Mouse (Mus musculus): ENCODE measurements around the gene Elavl3.
"Not testable (repeated sequence)": the region's sequence is repeated elsewhere in the genome, so short reads cannot be mapped to it uniquely, and the experiment has no call there.

Elavl3 gene

DNA sequence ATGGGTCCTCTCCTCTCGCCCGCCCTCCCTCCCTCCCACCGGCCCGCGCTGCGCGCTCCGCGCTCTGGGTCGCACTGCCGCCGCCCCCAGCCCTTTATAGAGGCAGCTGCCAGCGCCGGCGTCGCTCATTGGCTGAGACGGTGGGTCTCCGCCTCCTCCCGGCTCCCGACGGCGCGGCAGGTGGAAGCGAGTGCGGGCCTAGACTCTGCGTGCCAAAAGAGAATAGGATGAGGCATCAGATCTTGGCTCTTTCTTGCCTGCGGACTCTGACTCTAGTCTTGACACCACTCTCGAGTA is at the start of gene Elavl3:
TSS of gene Elavl3 (minus strand) at position 66 of the 297 bp plus-strand sequence.
- DNase-seq: no peak

DNA sequence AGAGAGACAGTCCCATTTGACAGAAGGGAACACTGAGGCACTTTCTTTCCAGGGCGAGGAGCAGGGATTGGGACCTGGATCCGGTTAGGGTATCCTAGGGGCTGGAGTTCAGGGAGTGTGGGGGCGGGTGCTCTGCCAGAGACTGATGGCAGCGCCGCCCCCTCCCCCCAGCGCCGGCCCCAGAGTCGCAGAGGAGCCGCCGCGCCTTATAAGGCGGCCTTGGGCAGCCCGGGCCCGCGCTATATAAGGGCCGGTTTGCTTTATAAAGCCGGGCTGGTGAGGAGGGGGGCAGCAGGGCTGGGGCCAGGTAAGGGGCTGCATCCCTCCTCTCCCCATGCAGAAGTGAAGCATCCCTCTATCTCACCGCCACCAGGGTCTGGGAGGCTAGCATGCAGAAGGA is 48.1 kb upstream of the Elavl3 start:
- DNase-seq: no peak

DNA sequence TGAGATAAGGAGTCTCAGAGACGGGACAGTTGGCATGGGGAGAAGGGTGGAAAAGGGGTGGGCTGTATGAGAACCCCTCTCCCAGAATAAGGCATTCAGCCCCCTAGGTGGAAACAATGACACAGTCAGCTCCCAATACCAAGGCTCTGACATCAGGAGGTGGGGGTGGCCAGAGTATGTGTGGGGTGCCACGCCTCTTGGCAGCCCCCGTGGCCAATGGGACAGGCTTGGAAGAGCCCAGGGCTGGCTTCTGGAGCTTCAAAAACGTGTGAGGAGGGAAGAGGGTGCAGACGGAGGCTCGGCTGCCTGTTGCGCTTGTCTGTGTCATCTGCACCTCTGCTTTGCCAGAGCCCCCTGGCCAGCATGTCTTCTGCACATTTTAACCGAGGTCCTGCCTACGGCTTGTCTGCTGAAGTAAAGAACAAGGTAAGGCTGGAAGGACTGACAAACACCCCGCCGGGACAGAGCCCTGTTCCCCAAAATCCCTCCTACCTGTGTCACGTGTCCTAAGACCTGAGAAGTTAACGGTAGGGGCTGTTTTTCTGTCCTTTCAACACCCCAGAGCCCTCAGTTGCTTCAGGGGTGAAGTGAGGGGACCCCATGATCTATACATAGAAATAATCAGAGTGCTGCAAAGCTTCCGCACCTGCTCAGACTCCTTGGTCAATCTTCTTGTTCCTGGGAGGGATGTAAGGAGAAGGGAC is 47.3 kb upstream of the Elavl3 start, which contains the start of gene Cnn1:
TSS of gene Cnn1 (plus strand) at position 224 of the 704 bp plus-strand sequence.
- DNase-seq: peak; percentile 30

DNA sequence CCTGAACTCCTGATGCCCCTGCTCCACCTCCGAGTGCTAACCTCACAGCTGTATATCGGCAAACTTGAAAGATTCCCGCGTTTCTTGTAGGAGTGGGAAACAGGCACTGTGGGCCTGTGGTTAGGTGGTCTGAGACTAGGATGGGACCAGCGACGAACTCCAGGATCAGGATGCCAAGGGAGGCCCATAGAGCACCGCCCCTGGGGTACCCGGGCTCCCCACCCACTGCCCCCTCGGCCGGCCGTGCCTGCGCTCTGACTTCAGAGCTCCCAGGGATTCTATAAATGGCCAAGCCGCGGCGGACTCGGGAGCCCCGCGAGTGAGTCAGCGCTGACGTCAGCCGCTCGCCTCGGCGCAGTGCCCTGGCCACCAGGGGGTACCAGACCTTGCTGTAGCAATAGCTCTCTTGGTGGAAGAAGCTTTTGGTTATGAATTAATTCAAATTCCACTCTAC is 44.1 kb upstream of the Elavl3 start:
- peak; percentile 93 for DNase-seq

DNA sequence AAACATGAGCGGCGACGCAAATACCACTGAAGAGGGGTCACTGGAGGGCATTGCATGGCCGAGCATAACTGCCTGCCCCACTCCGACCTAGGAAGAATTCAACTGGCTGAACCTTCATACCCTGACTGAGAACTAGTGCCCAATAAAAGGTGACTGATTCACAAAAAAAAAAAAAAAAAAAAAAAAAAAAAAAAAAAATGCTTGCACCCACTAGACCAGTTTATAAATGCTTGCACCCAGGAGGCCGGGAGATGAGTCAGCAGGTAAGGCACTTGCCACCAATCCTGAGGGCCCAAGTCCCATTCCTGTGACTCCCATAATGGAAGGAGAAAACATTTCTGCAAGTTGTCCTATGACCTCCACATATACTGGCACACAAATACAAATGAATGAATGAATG is 40.9 kb upstream of the Elavl3 start:
- DNase-seq: no peak

DNA sequence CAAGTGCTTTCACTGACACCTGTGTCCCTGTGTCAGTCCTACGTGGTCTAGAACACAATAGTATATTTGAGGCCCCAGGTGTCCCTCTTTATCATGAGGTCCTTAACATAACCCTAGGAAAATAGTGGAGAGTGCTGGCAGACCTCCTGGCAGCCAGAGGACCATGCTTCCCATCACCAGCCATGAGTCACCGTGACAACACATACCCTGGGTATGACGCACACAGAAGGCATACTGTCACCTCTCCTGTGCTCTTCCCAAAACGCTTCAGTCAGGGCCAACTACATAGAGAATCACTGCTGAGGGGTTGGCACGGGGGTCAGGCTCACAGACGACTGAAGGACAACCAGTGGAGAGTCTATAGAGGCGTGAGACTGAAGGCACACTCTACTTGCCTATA is 38.2 kb upstream of the Elavl3 start:
- DNase-seq: no peak

DNA sequence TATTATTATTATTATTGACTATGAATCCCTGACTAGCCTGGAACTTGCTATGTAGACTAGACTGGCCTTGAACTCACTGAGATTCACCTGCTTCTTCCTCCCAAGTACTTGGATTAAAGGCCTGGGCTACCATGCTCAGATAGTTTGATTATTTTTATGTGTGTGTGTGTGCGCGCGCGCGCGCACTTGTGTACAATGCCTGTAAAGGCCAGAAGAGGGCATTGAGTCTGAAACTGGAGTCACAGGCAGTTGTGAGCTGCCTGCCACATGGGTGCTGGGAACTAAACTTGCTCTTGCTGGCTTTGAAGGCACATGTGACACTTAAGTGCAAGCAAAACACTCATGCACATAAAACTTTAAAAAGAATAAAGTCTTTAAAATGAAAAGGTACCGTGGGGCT is 37.5 kb upstream of the Elavl3 start:
- DNase-seq: no peak

DNA sequence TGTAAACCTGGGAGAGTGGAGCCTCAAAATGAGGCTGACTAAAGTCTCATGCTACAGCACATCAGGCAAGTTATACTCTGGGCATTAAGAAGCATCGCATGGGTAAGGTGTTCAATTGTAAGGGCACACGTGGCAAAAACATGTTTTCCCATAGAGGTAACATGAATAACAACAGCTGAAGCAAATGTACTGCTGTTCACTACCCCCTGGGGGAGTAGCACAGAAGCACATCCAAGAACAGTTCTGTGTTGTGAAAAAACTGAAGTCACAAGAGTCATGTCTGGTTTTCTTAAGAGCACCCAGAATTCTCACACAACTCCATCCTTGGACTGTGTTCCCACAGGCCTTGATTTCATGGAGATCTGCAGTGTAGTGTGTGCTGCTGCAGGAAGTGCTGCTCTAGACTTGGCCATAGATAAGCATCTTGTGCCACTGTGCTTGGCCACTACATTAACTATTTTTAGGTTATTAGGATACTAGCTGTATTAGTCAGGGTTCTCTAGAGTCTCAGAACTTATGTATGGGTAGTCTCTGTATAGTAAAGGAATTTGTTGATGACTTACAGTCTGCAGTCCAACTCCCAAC is 35.3 kb upstream of the Elavl3 start:
- DNase-seq: no peak

DNA sequence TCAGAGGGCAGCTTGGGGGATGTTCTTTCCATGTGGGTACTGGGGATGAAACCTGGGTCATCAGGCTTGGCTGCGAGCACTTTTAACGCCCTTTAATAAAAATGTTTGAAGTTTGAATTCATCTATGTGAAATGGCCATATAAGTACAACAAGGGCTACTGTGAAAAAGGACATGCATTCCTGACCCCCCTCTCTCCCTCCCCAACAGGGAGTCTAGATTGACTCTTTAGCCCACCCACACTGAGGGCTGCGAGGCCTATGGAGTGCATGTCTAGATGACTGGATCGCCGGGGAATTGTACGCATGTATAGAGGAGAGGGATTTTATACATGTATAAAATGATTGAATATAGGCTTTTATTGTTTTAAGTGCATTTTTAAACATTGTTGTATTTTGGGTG is 34.2 kb upstream of the Elavl3 start:
- DNase-seq: no peak

DNA sequence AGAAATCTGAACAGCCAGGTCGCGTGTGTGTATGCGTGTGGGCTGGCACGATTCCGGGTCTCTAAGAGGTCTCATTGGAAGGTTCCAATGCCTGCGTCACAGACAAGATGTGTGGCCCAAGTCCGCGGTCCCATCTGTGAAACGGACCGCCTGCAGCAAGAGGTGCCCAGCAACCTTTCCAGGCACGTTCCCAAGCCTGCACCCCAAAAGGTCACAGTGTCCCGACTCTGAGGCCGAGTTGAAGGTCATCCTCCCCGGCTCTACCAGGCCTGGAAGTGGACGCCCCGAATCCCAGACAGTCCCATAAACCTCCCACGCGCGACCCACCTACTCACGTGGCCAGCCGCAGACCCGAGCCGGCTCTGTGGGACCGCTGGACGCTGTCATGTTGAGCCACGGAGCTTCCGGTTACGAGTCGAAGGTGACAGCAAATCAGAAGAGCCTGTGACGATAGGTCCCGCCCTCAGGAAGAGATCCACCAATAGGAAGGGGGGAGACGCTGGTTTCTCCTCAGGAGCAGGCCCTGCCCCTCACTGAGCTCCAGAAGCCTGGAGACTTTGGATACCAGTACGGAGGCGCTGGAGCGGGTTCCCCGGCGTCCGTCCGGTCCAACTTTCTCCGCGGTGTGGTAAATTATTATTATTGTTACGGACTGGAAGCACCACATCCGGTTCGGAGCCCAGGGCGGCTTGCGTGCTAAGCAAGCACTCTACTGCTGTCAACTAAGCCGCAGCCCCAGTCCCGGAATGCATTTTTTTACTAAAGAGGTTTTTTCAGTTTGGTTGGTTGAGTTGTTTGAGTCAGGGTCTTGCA is 33.4 kb upstream of the Elavl3 start, which contains the start of gene Ecsit:
TSS of gene Ecsit (minus strand) at position 417 of the 813 bp plus-strand sequence.
- peak; percentile 98 for DNase-seq

DNA sequence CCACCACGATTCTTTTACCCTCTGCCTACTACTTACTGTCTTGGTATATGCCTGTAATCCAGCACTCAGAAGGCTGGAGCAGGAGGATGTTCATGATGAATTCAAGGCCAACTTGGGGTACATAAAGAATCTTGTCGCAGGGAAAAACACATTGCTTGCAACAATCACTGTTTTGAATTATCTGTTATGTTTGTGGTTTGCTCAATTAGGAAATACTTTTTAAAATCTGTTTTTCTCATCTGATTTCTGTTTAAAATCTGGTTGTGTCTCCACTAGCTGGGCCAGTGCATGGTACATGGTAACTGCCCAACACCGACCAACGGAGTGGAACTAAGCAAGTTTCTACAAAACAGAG is 32.8 kb upstream of the Elavl3 start:
- no peak for DNase-seq

DNA sequence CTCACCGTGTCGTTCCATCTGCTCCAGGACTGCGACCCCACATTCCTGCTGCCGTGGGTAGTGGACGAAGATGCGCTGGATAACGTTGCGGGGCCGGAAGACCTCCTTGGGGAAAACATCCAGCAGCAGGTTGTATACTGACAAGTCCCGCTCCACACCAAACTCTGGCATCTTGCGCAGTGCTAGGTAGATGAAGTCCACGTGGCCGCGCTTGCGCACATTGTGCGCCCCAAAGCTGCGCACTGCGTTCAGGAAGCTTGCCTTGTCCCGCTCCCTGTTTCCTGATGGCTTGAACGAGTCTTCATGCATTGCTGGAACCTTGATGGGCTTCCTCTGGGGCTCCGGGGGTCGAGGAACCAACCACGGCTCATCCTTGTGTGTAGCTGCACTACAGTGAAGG is 24.4 kb upstream of the Elavl3 start:
- no peak for DNase-seq

DNA sequence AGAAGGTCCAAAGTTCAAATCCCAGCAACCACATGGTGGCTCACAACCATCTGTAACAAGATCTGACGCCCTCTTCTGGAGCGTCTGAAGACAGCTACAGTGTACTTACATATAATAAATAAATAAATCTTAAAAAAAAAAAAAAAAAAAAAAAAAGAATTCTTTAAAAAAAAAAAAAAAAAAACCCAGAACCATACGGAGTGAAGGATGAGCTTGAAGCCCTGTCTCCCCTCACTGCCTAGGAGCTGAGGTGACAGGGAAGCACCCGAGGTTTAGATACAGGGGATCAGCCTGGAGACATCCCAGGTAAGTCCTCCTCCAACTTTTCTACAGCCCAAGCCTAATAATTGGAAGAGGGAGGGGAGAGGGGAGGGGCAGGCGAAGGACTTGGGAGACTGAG is 24.0 kb upstream of the Elavl3 start:
- not testable (repeated sequence) for DNase-seq

DNA sequence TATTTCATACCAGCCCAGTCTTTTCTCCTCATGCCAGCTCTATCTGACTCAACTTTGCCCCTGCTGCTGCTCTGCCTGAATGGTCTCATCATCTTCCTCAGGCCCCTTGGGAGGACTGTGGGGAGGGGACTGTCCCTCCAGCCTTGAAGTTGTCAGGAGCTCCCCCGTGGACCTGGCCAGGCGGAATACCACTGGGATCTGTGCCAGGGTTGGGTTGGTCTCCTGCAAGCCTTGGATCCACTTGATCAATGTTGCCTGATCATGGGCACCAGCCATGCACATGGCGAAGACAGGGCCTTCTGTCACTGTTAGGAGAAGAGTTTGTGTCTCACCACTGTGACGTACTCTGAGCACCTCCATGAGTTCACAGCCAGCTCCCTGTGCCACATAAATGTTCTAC is 20.5 kb upstream of the Elavl3 start:
- DNase-seq: no peak

DNA sequence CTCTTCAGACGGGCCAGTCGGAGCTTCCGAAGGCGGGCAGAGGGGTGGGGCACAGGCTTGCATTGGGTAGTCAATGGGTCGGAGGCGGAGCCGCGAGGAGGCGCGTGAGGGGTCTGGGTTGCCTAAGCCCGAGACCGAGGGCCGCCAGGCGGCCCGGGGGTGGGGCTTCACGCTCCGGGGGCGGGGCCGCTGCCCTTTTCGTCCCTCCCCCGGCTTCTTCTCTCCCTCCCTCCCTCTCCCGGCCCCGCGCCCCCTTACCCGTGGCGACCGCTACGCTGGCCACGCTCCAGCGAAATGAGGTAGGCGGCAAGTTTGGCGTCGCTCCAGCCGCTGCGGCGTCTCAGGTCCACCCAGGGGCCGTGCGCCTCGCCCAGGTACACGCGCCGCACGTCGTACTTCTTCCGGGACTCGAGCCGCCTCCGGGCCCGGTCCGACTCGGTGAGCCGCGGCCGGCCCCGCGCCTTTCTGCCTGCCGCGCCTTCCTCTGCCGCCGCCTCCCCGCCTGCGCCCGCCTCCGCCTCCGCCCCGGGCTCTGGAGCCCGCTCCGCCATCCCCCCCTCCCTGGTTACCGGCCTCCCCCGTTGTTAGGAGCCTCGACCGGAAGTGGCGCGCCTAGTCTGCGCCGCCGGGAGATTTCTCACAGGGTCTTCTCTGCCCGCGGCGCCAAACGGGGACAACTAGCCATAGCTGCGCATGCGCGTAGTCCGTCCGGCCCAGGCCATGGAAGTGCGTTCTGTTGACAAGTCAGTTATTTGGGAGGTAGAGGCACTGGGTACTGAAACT is 19.2 kb upstream of the Elavl3 start, which contains the start of the genes Gm49318 and Zfp653:
TSS of gene Gm49318 (minus strand) at position 469 of the 783 bp plus-strand sequence.
TSS of gene Zfp653 (minus strand) at position 586 of the 783 bp plus-strand sequence.
- peak; percentile 99 for DNase-seq

DNA sequence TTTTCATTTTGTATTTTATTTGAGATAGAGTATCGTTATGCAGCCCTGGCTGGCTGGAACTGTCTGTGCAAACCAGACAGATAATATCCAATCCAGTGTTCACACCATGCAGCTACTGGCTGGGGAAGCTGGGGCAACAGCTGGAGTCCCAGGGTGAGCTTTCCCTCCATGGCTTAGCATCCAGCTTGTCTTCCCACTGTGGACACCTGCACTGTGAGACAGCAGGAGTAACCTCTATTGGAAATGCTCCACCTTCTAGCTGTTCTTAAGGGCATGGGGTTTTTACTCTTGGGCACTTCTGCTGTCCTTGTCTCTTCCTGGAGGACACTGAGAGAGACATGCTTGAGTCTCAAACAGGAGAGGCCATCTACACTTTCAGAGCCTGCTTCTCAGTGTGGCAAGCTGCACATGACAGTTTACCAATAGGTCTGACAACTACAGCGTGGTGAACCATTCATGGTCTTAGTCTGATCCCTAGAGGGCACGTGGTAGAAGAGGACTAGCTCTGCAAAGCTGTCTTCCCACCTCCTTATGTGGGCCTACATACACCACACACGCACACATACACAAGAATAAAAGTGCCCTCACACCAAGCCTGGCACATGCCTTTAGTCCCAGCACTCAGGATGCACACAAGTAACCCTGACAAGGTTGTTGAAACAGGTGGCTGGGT is 18.2 kb upstream of the Elavl3 start:
- DNase-seq: no peak

DNA sequence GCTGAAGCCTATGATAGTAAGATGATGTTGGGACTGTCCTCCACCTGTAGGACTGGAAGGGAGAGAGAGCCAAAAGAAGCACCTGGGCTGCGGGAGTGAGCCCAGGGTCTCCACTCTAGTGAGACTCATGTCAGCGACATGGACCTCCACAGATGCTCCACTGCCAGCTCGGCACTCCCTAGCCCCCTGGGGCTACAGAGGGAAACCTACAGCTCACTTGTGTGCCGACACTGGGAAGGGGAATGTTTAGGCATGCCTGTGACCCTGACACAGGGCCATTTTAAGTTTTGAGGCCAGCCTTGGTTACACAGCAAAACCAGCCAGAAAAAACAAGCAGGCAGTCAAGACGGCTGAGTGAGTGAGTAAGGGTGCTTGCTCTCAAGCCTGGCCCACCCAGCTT is 15.4 kb upstream of the Elavl3 start:
- no peak for DNase-seq

DNA sequence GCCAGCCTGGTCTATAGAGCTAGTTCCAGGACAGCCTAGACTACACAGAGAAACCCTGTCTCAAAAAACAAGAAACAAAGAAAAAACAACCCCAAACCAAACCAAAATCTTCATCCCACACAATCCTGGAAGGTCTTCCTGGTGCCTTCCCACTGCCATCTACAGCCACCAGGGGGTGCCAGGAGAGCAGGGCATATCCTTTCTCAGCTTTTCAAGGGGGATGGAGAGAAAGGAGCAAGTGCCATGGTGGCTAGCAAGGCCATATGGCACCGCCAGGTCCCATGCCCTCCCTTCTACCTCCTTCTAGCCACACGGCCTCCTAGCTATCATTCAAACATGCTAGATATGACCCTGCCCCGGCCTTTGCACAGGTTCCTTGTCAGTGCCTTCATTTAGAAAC is 14.6 kb upstream of the Elavl3 start:
- DNase-seq: peak; percentile 79

DNA sequence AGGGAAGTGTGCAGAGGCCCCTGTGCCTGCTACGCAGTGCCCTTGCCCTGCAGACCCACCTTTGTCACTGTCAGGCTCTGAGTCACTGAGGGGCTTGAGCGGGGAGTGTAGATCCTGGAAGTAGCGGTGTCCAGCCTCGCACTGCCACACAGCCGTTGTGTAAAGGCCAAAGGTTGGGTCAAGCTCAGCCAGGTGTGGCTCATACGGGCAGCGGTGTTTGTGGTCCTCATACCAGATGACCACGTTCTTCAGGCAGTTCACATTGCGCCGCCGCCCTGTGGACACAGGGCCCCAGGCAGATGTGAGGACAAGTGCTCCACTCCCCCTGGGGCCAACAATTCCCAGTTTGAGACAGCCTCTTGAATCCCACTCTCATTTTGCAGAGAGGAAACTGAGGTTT is 13.8 kb upstream of the Elavl3 start:
- DNase-seq: no peak

DNA sequence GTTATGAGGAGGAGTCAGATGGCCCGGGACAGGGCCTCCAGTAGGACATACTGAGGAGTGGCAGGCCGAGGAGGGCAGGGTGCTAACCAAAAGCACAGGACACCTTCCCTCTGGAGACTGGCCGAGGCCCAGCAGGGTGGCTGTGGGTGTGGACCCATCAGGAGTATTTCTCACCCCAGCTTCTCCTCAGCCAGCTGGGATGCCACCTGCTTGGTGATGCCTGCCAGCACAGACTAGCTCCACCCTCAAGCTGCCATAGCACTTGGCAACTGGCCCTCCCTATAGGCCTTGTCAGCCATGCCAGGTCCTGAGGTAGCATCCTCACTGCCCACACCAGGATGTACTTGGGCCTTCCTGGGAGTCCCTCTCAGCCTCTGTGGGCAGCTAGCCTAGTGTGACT is 12.5 kb upstream of the Elavl3 start:
- DNase-seq: no peak

DNA sequence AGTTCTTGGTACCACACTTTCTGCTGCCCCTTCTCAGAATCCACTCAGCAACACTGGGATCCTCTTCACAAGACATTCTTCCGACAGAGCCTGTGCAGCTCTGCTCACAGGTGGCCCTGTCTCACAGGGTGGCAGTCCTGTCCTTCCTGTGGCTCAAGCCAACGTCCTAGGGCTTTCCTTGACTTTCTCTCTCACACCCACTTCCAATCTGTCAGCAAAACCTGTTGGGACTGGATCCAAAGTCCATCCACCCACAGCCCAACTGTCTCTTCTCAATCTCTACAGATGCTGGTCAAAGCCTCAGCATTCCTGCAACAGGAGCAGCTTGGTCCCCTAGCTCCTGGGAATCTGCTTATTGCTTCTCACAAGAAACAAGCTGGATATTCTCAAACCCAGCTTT is 9.5 kb upstream of the Elavl3 start:
- no peak for DNase-seq

DNA sequence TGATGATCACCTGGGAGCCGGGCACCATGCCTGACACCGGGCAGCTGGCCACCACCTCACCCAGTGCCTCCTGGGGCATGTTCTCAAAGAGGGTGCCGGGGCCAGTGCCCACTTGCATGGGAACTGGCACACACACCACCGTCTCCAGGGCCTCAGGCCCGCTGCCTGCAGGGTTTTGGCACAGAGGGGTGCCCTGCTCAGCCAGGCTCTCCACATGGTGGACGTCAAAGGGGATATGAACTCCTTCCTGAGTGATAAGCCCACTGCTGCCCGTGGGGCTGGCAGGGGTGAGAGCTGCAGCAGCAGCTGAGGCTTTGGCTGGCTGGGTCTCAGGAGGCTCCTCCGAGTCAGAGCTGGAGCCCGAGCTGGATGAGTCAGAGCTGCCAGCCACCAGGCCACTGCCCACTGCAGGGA is 6.2 kb upstream of the Elavl3 start:
- DNase-seq: no peak
